9 mouse cellular contexts compared by ENCODE assay signal in genomic region chr14:49783866-49784265, GRCm38 (mm10). TPM values are rescaled to one million over a fixed set of nuclear protein-coding genes. Genes with fewer than 3 reads are reported as not detected.
DNase-seq lines count a peak whose midpoint lies in the region; ATAC-seq lines count a peak whose summit lies in the region.
"Had no signal": no experiment of that assay in that cellular context is flagged by ENCODE, and none has a peak within 500 bp of the region (broad histone marks: within the 10 kb centered on the region; RNA-seq: fewer than 3 reads in every experiment).

No protein-coding gene starts in this region.

- no peak for ATAC-seq in neural tube, embryonic 12.5 days (ENCODE audit: low FRiP score, low read depth)

- DNase-seq in heart, embryonic 10.5 days (ENCODE audit: low spot score): no peak
- no peak for DNase-seq in heart, postnatal 25 days (ENCODE audit: low spot score)
- no peak for DNase-seq in neural tube, embryonic 10.5 days (ENCODE audit: extremely low spot score, low spot score)
- no peak for DNase-seq in midbrain, embryonic 10.5 days (ENCODE audit: low spot score)
- no peak for DNase-seq in layer of hippocampus, adult 8-10 months (ENCODE audit: low spot score in 2 of 2)
- no peak for DNase-seq in cerebellum, postnatal 14 days
- no peak for DNase-seq in right cerebral cortex, postnatal 10 days (ENCODE audit: low spot score in 2 of 2)

- H3K4me2 ChIP-seq in neural tube, embryonic 12.5 days (replicated peaks): peak overlapping the region; percentile 73

- peak overlapping the region; percentile 68; the same call in 1 of the 2 replicates for H3K4me3 ChIP-seq in heart, embryonic 10.5 days
- no peak overlapping the region for H3K4me3 ChIP-seq in neural tube, embryonic 12.5 days
- peak overlapping the region; percentile 82 for H3K4me3 ChIP-seq in midbrain, embryonic 10.5 days

- H3K27me3 ChIP-seq in heart, embryonic 10.5 days (ENCODE audit: insufficient read depth, poor library complexity, severe bottlenecking): no peaks in the 10 kb centered on the region
- no peaks in the 10 kb centered on the region for H3K27me3 ChIP-seq in neural tube, embryonic 12.5 days (replicated peaks)
- H3K27me3 ChIP-seq in midbrain, embryonic 10.5 days (ENCODE audit: low read depth, poor library complexity, severe bottlenecking): peaks cover 28% of the 10 kb centered on the region

- 56% methylated on average over 4 of the region's 4 CpGs for WGBS in heart, embryonic 10.5 days
- 79% methylated on average over 4 of the region's 4 CpGs for WGBS in neural tube, embryonic 12.5 days
- 87% methylated on average over 4 of the region's 4 CpGs for WGBS in midbrain, embryonic 10.5 days

- H3K9ac ChIP-seq in neural tube, embryonic 12.5 days: no peak overlapping the region

- peak overlapping the region; percentile 84; the same call in 1 of the 2 replicates for H3K27ac ChIP-seq in heart, embryonic 10.5 days
- no peak overlapping the region for H3K27ac ChIP-seq in neural tube, embryonic 12.5 days
- H3K27ac ChIP-seq in midbrain, embryonic 10.5 days (replicated peaks): no peak overlapping the region

- H3K9me3 ChIP-seq in heart, embryonic 10.5 days: no peaks in the 10 kb centered on the region
- no peaks in the 10 kb centered on the region for H3K9me3 ChIP-seq in neural tube, embryonic 12.5 days
- no peaks in the 10 kb centered on the region for H3K9me3 ChIP-seq in midbrain, embryonic 10.5 days (replicated peaks)

- H3K4me1 ChIP-seq in heart, embryonic 10.5 days: peaks cover 2% of the 10 kb centered on the region; the same call in 1 of the 2 replicates
- no peaks in the 10 kb centered on the region for H3K4me1 ChIP-seq in neural tube, embryonic 12.5 days
- H3K4me1 ChIP-seq in midbrain, embryonic 10.5 days: peaks cover 35% of the 10 kb centered on the region

- H3K36me3 ChIP-seq in heart, embryonic 10.5 days: no peaks in the 10 kb centered on the region
- no peaks in the 10 kb centered on the region for H3K36me3 ChIP-seq in neural tube, embryonic 12.5 days
- H3K36me3 ChIP-seq in midbrain, embryonic 10.5 days: no peaks in the 10 kb centered on the region

- intact Hi-C loops in heart, postnatal 25 days (cut with DNase I): no loop called here

RNA-seq across cellular contexts. Expression of gene Armh4, which starts 0.7 kb away (rescaled TPM):
- polyA plus RNA-seq in heart, embryonic 10.5 days (2016; fragmentation: Nextera tagmentation; extraction: Ambion mirVana): 107 and 165 TPM in 2 replicates
- 1 to 10 TPM; 5.7 to 7.7 TPM for total RNA-seq in heart, postnatal 25 days (2021)
- 38.4 and 47.9 TPM in 2 replicates for polyA plus RNA-seq in neural tube, embryonic 12.5 days (2016; fragmentation: Nextera tagmentation; extraction: Ambion mirVana)
- 57.4 and 63.5 TPM in 2 replicates for polyA plus RNA-seq in midbrain, embryonic 10.5 days (2016; fragmentation: Nextera tagmentation; extraction: Ambion mirVana)
- 10 to 100 TPM; 27.6 to 33.0 (median 30.0) TPM for total RNA-seq in layer of hippocampus, adult 8-10 months (2022)
- total RNA-seq: neutrophil, adult 5-6 weeks had no signal
